Mouse (Mus musculus) layer of hippocampus, postnatal 25 days (tissue): ENCODE measurements around the gene Myadm. TPM values are rescaled to one million over a fixed set of nuclear protein-coding genes. Genes with fewer than 3 reads are reported as not detected.
A peak's percentile ranks its signal among the peaks of the same experiment; 100 is the strongest.
"Not testable (repeated sequence)": the region's sequence is repeated elsewhere in the genome, so short reads cannot be mapped to it uniquely, and the experiment has no call there.

Experiments used
- DNase-seq, 2 experiments: peaks; one replicate each; pipeline ENCODE4 v3.0.0; 2022; ENCODE audit warnings: mixed read lengths in 2 of 2, low spot score in 1 of 2; ENCODE audit errors: extremely low spot score in 1 of 2
- total RNA-seq, 2 experiments: library from RNA; stranded (reverse); gene quantifications; 2 replicates each; pipeline ENCODE4 v1.2.3; 2021

Gene Myadm
- 10 to 100 TPM; 73.5 to 82.2 TPM for total RNA-seq

DNA sequence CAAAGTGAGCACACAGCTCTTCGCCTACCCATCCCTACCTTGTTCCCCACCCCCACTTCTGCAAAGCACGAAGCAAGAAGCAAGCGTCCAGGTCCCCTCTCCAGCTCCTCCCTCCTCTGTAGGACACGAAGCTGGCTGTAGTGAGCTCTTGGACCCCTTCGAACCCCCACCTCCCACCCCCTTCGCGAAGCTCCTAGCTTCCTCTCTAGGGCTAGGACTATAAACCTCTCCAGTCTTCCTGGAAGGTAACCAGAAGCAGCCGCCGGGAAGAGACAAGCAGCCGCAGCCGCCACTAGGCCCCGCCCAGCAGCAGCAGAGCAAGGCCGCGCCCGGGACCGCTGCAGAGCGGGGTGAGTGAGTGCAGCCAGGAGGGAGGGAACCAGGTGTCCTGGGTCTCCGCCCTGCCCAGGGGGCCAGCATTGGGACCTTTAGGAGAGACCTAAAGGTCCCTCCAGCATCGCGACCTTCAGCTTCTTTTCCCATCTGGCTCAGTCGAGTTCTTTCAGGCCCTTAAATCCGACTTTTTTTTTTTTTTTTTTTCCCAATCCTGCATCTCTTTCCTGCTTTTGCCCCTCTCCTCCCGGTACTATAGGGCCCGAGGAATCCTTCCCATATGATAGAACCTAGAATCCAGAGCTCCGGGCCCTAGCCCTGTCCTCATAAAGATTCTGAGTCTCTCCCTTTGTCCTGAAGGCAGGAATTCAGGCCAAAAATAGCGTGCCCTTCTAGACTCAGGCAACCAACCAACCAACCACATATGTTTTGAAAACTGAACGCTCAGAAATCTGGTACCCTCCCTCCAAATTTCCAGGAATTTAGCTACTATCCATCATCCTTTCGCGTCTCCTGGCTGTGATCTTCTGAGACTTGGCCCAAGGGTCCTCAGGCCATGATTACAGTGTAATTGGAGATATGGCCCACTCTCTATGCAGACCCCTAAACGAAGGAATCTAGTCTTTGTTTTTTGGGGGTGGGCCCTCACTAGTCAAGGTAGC is at the start of gene Myadm, which contains the start of gene Prkcg:
Myadm (plus strand) TSS at position 105 of the 995 bp plus-strand sequence.
Prkcg (plus strand) TSS at position 204 of the 995 bp plus-strand sequence.
- peak; percentile 58 to 65 for DNase-seq

DNA sequence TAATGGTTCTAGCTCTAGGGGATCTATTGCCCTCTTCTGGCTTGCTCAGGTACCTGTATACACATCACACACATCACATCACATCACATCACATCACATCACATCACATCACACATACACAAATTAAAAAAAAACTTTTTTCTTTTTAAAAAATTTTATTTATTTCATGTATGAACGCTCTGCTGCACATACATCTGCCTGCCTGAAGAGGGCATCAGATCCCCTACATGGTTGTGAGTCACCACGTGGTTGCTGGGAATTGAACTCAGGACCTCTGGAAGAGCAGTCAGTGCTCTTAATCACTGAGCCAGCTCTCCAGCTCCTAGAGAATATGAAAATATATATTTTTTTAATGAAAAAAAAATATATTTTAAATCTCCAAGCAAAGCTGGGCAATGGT is 49.7 kb upstream of the Myadm start:
- DNase-seq = no peak

DNA sequence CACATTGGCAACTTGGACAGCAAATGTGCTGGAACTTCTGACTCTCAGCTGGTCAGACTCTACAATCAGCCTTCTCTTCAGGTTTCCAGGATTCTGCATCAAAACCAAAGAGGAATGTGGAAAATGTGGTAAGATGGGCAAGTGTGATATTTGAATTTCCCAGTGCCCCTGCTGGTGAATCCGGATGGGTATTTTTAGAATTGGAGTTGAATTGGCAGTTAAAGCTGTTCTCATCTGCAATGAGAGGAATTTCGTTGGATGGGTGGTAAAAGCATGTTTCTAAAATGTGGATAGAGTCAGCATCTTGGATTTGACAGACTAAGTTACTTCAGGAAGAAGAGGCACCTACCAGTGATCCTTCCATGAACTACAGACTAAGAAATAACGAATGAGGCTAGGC is 28.2 kb upstream of the Myadm start:
- DNase-seq = no peak

- no peak for DNase-seq
Observed at GRCm38 (mm10) chr7:3261446-3261845, 27.4 kb upstream of the Myadm start.

DNA sequence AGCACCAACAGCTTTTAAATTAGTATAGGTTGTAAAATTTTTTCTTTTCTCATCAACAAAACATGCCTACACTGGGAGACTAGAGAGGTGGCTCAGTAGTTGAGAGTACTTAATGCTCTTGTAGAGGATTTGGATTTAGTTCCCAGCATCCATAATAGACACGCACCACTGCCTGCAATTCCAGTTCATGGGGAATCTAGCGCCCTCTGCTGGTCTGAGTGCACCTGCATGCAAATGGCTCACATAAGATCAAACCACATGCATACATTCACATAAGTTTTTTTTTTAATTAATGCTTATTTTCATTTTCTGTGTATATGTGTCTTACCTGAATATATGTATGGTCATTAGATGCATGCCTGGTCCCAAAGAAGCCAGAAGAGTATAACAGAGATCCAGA is 26.1 kb upstream of the Myadm start:
- peak in 1 of 2 experiments; percentile 55 for DNase-seq

- no peak for DNase-seq
Observed at GRCm38 (mm10) chr7:3264390-3265022, 24.4 kb upstream of the Myadm start.

DNA sequence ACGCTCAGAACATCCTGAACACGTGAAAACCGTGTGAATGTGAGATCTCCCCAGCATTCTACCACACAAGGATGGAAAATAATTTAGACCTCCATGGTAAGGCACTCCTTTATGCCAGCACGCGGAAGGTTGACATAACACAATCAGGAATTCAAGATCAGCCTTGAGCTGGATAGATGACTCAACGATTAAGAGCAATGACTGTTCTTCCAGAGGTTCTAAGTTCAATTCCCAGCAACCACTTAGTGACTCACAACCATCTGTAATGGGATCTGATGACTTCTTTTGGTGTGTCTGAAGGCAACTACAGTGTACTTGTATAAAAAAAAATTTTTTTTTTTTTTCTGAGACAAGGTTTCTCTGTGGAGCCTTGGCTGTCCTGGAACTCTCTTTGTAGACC is 23.6 kb upstream of the Myadm start:
- no peak for DNase-seq

DNA sequence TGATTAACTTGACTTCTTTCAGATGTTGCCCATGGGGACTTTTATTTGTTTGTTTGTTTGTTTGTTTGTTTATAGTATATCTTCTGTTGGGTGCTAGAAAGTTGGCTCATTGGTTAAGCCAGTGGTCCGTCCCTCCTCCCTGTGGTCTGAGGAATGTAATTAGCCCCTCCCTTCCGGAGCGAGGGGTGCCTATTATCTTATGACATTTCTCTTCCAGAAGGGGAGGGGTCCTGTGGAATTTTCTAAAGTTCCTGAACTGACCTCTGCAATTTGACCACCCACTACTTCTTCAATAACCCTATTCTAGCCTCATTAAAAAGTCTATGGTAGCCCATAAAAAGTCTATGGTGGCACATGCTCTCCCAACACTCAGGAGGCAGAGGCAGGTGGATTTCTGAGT is 21.6 kb upstream of the Myadm start:
- no peak for DNase-seq

- no peak for DNase-seq
Observed at GRCm38 (mm10) chr7:3267888-3268287, 21.0 kb upstream of the Myadm start.

DNA sequence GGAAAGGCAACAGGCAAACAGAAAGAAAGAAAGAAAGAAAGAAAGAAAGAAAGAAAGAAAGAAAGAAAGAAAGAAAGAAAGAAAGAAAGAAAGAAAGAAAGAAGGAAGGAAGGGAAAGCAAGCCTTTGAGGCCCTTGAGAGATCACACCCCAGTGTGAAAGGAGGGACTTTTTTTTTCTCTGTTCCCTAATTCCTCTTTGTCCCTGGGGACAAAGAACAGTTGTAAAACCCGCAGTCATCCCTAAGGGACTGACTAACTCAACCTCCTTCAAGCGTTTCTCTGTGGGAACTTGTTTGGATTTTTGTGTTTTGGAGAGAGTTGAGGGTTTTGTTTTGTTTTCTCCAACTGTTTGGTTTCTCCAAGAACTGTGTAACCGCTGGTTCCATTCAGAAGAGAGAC is 20.6 kb upstream of the Myadm start:
- DNase-seq = no peak

- DNase-seq = no peak
Observed at GRCm38 (mm10) chr7:3272206-3272605, 16.7 kb upstream of the Myadm start.

DNA sequence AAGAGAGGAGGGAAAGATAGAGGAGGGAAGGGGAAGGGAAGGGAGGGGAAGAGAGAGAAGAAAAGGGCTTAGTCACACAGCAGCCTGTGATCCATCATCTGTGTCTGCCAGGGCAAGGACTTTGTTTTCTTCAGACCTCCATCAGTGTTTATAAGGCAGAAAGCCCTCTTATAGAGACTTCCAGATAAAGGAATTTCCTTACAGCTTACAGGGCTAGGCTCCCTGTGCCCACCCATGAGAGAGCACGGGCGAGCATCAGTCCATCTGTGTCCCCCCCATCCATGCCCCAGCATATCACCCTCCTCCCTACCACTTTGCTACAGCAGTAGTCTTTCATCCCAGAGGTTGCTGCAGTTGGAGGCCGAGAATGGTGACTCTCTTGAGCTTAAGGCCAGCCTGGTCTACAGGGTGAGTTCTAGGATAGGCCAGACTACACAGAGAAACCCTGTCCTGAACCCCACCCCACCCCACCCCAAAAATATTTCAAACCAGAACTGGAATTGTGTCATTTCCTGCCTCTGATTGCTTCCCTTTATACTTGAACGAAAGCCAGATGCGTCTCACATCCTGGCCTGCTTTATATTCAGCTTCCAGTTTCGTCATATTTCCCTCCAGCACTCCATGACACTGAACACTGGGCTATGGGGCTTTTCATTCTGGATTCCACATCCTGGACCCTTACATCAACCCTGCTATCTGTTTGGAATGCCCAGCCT is 13.3 kb upstream of the Myadm start:
- no peak for DNase-seq

DNA sequence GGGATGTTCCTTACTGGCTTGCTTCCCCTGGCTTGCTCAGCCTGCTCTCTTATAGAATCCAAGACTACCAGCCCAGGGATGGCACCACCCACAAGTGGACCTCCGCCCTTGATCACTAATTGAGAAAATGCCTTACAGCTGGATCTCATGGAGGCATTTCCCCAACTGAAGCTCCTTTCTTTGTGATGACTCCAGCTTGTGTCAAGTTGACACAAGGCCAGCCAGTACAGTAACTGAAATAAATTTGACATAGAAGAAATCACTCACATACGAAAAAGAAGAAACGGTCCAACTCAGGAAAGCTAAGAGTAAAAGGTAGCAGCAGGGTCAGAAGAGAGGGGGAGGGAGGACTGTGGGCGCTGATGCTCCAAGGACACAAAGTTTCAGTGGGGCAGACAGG is 12.1 kb upstream of the Myadm start:
- not testable (repeated sequence) for DNase-seq

DNA sequence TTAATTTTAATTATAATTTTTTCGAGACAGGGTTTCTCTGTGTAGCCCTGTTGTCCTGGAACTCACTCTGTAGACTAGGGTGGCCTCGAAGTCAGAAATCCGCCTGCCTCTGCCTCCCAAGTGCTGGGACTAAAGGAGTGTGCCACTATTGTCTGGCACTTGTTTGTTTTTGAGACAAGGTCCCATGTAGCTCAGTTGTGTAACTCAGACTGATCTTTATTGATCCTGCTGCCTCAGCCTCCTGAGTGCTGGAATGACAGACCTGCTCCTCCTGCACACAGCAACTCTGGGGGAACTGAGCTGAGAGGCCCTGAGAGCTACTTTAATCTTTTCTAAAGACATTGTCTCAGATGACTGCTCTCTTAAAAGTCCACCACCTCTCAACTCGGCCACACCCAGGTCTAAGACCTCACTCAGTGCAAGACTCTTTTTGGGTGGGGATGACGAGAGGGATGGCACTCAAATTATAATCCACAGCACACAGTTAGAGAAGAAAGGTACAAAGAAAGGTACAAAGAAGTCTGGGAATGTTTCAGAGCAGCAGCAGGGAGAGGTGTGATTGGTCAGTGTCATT is 8.7 kb upstream of the Myadm start:
- no peak for DNase-seq

GRCm38 (mm10) chr7:3280654-3281153 is 8.2 kb upstream of the Myadm start:
- no peak for DNase-seq

- no peak for DNase-seq
Observed at GRCm38 (mm10) chr7:3281741-3282140, 7.1 kb upstream of the Myadm start.

- DNase-seq = no peak
Observed at GRCm38 (mm10) chr7:3283081-3283875, 5.6 kb upstream of the Myadm start.

DNA sequence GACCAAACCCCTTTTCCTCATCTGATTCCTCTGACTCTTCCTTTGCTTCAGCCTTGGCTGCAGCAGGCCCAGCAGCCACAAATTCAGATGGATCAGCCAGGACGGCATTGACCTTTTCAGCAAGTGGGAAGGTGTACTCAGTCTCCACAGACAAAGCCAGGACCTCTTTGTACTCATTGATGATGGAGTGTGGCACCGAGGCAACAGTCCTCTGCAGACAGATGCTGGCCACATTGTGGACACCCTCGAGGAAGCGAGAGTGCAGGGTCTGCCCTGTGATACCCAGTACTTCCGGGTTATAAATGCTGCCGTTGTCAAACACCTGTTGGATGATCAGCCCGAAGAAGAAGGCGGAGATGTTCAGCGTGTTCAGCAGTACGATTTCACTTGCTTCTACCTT is 4.3 kb upstream of the Myadm start:
- DNase-seq = no peak

DNA sequence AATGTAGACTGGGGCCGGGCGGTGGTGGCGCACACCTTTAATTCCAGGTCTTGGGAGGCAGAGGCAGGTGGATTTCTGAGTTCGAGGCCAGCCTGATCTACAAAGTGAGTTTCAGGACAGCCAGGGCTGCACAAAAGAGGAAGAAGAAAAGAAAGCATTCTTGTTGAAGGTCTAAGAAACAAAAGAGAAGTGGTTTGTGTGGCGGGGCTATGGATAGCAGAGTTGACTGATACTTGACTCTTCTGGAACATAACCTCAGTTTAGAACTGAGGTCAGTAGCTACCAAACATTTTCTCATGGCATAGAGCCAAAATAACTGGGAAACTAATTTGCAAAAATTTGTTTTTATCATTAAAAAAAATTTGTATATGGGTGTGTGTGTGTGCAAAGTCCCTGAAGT is 2.8 kb upstream of the Myadm start:
- DNase-seq = no peak

DNA sequence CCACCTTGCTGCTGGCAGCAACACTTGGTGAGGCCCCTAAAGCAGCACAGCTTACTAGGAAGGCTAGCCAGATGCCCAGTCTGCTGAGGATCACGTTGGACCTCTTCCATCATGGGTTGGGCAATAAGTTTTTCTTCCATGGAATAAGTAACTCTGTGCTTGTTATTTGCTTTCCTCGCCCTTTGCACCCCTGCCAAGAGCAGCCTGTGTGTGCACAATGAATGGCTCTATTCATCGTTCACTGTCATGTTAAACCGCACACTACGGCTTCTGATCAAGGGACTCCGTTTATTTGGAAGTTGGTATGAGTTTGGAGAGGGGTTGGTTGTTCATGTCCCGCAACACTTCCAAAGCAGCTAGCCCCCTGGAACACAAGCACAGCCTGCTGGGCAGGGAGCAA is 1.7 kb upstream of the Myadm start:
- DNase-seq = no peak
